Mouse (Mus musculus) cerebellum, postnatal 36 days (tissue): Measurements from ENCODE around the gene Adamts17.

Experiments
- DNase-seq, 2 experiments: peaks; one replicate each; pipeline ENCODE4 v3.0.0; 2021 to 2022; ENCODE audit warnings: mixed read lengths in 2 of 2

Adamts17 gene

GRCm38 (mm10) chr7:66847299-66847698 lies 7.8 kb downstream of the Adamts17 start:
- DNase-seq: no peak

DNA sequence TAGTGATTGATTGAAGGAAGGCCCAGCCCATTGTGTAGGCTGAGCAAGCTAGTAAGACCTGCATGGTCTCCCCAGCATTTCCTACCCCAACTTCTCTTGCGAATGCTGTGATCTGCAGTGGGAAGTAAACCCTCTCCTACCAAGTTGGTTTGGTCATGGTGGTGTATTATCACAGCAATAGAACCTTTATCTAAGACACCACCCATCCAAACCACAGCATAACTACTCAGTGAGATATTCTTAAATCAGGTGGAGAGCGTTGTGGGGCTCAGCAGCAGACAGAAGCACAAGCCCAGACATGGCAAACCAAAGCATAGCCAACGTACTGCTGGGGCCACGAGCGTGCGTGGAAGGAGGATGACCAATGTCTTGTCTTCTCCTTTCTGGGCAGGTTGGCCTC lies 9.8 kb downstream of the Adamts17 start:
- DNase-seq: no peak

DNA sequence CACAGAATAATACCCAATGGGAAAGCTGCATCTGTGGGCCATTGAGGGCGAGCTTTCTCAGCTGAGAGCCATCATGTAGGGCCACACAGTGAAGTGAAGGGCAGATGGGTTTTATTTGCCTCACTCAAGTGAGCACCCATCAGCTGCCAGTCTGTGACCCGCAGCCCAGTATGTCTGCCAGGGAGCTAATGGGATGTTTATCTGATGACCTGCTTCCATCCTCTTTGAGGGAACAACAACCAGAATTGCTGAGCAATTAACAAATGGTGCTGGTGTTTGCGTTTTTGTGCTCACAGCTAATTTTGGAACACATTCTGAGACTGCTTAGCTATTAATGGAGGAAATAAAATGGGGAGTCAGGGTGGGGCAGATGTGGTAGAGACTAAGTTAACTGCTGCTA lies 12.6 kb downstream of the Adamts17 start:
- no peak for DNase-seq

GRCm38 (mm10) chr7:66857610-66858009 lies 18.1 kb downstream of the Adamts17 start:
- no peak for DNase-seq

- no peak for DNase-seq
Measured at GRCm38 (mm10) chr7:66858247-66859075, 18.9 kb downstream of the Adamts17 start.

- no peak for DNase-seq
Measured at GRCm38 (mm10) chr7:66859220-66859619, 19.7 kb downstream of the Adamts17 start.

GRCm38 (mm10) chr7:66866944-66867718 lies 27.6 kb downstream of the Adamts17 start:
- peak; percentile 8 to 16 for DNase-seq

GRCm38 (mm10) chr7:66867719-66868501 lies 28.4 kb downstream of the Adamts17 start:
- peak in 1 of 2 experiments; percentile 10 for DNase-seq

DNA sequence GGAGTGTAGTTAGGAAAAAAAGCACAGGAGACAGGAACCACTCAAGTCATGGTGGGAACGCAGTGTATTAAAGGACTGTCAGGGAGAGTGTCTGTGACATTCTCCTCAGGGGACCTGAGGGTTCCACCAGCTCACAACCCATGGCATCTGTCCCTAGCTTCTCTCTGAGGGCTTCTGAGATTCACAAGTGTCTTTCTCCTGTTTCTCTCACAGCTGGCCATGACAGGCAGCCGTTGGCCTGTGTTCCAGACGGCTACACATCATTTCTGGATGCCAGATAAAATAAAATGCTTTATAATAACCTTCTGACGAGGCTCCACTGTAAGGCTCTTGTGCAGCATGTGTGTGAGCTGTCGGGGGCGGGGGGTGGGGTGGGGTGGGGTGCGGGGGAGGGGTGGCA lies 32.0 kb downstream of the Adamts17 start:
- no peak for DNase-seq

- no peak for DNase-seq
Measured at GRCm38 (mm10) chr7:66871940-66872511, 32.5 kb downstream of the Adamts17 start.

- DNase-seq: no peak
Measured at GRCm38 (mm10) chr7:66873235-66873634, 33.7 kb downstream of the Adamts17 start.

GRCm38 (mm10) chr7:66891431-66891830 lies 51.9 kb downstream of the Adamts17 start:
- no peak for DNase-seq

DNA sequence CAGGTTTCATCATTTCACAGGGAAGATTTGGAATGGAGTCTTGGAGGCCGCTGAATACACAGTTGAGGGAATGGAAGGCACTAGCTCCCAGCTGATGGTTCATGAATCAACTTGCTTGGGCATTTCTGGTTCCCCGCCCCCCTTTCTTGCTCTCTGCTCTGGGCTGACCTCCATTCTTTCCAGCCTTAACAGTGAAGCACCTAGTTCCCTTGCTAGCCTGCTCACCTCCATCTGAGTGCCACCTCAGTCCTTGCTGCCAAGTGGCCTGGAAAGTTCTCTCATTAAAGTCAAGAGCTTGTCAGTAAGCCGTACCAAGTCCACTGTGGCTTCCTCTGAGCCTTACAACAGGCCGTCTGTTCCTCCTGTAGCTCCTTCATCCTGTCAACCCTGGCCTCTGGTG lies 52.6 kb downstream of the Adamts17 start:
- DNase-seq: no peak

- DNase-seq: no peak
Measured at GRCm38 (mm10) chr7:66902376-66902775, 62.8 kb downstream of the Adamts17 start.

- DNase-seq: peak; percentile 69 to 70
Measured at GRCm38 (mm10) chr7:66903014-66903413, 63.5 kb downstream of the Adamts17 start.

- DNase-seq: no peak
Measured at GRCm38 (mm10) chr7:66905941-66906340, 66.4 kb downstream of the Adamts17 start.

DNA sequence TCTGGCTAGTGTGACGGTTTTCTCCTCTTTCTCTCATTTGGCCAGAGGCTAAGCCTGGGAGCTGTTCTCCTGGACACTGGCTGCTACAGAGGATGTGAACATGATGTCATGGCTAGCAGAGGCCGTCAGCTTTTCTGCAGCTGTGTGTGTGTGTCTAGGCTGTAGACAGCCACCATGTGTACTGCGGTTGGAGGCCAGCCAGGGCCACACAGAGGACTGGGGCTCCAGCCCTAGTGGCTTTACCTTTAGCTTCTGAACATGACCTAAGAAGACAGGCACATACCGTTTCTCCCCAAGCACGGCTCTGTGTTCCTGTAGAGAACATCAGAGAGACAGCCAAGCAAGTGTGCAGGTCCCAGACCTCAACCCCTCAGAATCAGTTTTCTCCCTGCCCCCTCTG lies 73.3 kb downstream of the Adamts17 start:
- no peak for DNase-seq

GRCm38 (mm10) chr7:66923595-66923994 lies 84.1 kb downstream of the Adamts17 start:
- no peak for DNase-seq

GRCm38 (mm10) chr7:66924104-66924503 lies 84.6 kb downstream of the Adamts17 start:
- DNase-seq: no peak

- DNase-seq: no peak
Measured at GRCm38 (mm10) chr7:66929263-66929662, 89.7 kb downstream of the Adamts17 start.

- no peak for DNase-seq
Measured at GRCm38 (mm10) chr7:66931291-66931690, 91.8 kb downstream of the Adamts17 start.

- no peak for DNase-seq
Measured at GRCm38 (mm10) chr7:66933251-66933650, 93.7 kb downstream of the Adamts17 start.

DNA sequence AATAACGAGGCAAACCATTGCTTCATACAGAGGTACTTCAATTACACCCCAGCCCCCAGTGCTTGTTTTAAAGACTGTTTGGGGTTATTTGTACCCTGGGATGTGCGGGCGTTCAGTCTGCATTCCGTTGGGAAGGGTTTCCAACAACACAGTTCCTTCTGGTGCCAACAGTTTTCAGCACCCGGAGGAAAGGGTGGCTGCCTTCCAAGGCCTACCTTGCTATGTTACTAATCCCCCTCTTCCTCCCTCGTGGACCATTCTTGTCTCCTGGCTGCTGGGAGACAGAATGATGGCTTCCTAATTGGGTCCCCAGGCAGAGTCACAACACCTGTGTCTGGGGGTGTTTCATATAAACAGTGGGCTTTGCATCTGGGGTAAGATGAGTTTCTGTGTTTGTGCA lies 94.5 kb downstream of the Adamts17 start:
- no peak for DNase-seq
